Mouse (Mus musculus) ZHBTc4 (cell line): Measurements from ENCODE around the gene Rnf5.

Experiments
- DNase-seq: peaks from one replicate; pipeline ENCODE4 v3.0.0-alpha.2; 2011; ENCODE audit warnings: low read depth, low spot score

The Rnf5 gene

GRCm38 (mm10) chr17:34585877-34586771, 17.4 kb downstream of the Rnf5 start:
- DNase-seq: no peak

- DNase-seq: no peak
These were observed 18.4 kb downstream of the Rnf5 start for GRCm38 (mm10) chr17:34585121-34585520.

GRCm38 (mm10) chr17:34583819-34584218, 19.7 kb downstream of the Rnf5 start:
- DNase-seq: no peak

- no peak for DNase-seq
These were observed 20.1 kb downstream of the Rnf5 start for GRCm38 (mm10) chr17:34583397-34583796.

GRCm38 (mm10) chr17:34582528-34582927, 21.0 kb downstream of the Rnf5 start:
- no peak for DNase-seq

- no peak for DNase-seq
These were observed 25.4 kb downstream of the Rnf5 start for GRCm38 (mm10) chr17:34578070-34578469.

- DNase-seq: no peak
These were observed 26.9 kb downstream of the Rnf5 start for GRCm38 (mm10) chr17:34576577-34576976.

- peak; percentile 84 for DNase-seq
These were observed 31.1 kb downstream of the Rnf5 start for GRCm38 (mm10) chr17:34572361-34572760.

- peak; percentile 62 for DNase-seq
These were observed 31.6 kb downstream of the Rnf5 start for GRCm38 (mm10) chr17:34571875-34572274.

- DNase-seq: no peak
These were observed 33.6 kb downstream of the Rnf5 start for GRCm38 (mm10) chr17:34569919-34570318.

GRCm38 (mm10) chr17:34568421-34568820, 35.1 kb downstream of the Rnf5 start:
- no peak for DNase-seq

- DNase-seq: no peak
These were observed 36.2 kb downstream of the Rnf5 start for GRCm38 (mm10) chr17:34567311-34567710.

- DNase-seq: no peak
These were observed 38.7 kb downstream of the Rnf5 start for GRCm38 (mm10) chr17:34564796-34565195.

- peak; percentile 93 for DNase-seq
These were observed 39.5 kb downstream of the Rnf5 start, which contains the start of gene Notch4 for GRCm38 (mm10) chr17:34564003-34564421. Notch4 (plus strand) TSS chr17:34564268.

- DNase-seq: no peak
These were observed 40.1 kb downstream of the Rnf5 start for GRCm38 (mm10) chr17:34563354-34563753.

GRCm38 (mm10) chr17:34562595-34562994, 40.9 kb downstream of the Rnf5 start:
- DNase-seq: peak; percentile 75

- DNase-seq: peak; percentile 48
These were observed 42.3 kb downstream of the Rnf5 start for GRCm38 (mm10) chr17:34561200-34561599.

GRCm38 (mm10) chr17:34560438-34560837, 43.1 kb downstream of the Rnf5 start:
- peak; percentile 30 for DNase-seq

GRCm38 (mm10) chr17:34559895-34560294, 43.6 kb downstream of the Rnf5 start:
- DNase-seq: peak; percentile 74

- no peak for DNase-seq
These were observed 44.4 kb downstream of the Rnf5 start for GRCm38 (mm10) chr17:34559116-34559515.

GRCm38 (mm10) chr17:34557411-34557810, 46.1 kb downstream of the Rnf5 start:
- no peak for DNase-seq

GRCm38 (mm10) chr17:34556406-34556805, 47.1 kb downstream of the Rnf5 start:
- DNase-seq: no peak

GRCm38 (mm10) chr17:34555483-34555882, 48.0 kb downstream of the Rnf5 start:
- DNase-seq: peak; percentile 76
